Mouse (Mus musculus) embryo, embryonic 10 days (tissue): ENCODE data around the gene Npas2.

Experiments
- DNase-seq: peaks from one replicate; pipeline ENCODE4 v3.0.0-alpha.2; 2015; ENCODE audit warnings: low spot score

Gene Npas2

DNA sequence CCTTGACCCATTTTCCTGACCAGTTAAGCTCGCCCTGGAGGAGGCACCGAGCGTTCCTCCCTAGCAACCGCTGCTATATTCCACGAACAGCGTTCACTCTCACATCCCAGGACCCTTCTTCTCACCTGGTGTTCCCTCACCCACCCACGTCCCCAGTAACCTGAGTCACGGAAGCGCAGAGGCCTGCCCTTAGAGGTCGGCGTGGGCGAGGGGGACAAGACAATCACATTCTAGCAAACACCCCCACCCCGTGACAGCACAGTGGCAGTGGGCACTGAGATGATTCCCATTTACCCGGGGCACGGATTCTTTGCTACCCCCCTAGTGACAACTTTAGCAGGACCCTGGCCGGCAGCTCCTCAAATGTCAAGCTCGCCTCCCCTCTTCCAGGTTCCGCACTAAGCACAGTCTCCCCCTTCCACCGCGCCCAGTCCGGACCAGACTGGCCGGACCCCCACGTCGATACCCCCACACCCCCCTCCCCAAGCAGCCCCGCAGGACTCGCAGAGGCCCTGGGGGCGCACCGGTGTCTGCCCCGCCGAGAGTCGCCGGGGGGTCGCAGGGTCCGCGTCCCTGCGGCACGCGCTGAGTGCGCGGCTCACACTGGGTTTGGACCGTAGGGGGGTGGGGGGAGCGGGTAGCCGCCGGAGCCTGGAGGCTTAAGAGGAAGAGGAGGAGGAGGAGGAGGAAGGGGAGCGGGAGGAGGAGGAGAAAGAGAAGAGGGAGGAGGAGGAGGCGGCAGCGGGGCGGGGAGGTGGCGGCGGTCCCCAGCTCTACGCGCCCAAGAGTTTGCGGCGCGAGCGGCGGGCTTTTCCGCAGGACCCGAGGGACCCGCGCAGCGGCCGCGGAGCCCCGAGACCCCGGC lies at the start of gene Npas2:
Gene Npas2 (plus strand): TSS at position 735 of the 865 bp plus-strand sequence.
- peak; percentile 37 for DNase-seq

DNA sequence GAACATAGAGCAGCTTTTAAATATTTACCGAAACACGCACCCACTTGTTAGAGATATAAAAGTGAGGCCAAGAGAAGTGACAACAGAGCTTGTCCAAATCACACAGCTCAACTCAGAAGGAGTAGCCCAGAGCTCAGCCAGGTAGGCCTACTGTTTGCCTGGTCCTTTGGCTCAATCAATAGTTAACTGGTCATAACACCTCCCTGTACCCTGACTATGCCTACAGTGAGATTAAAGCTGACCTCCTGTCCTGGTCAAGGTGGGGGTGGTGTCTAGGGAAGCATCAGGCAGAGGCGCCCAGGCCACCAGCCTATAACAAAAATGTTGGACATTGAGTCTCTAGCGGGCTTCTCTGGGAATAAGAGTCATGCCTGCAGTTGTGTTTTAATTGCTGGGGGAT lies 36.8 kb upstream of the Npas2 start:
- no peak for DNase-seq

DNA sequence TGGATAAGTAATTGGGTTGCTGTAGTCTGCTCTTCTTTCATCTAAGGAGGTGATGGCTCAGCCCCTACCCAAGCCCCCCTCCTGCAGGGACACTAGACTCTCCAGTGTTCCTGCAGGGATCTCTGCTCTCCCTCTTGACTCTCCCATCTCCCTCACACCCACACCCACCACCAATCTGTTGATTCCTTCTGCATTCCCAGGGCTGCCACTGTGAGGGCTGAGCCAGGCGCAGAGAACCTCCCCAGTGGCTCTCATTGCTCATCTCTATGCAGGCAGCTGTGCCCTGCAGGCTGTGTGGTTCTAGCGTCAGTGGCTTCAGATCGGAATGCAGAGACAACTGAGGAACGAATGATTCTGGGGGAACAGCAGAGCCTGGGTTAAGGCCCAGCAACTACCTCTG lies 33.4 kb upstream of the Npas2 start:
- DNase-seq: no peak

DNA sequence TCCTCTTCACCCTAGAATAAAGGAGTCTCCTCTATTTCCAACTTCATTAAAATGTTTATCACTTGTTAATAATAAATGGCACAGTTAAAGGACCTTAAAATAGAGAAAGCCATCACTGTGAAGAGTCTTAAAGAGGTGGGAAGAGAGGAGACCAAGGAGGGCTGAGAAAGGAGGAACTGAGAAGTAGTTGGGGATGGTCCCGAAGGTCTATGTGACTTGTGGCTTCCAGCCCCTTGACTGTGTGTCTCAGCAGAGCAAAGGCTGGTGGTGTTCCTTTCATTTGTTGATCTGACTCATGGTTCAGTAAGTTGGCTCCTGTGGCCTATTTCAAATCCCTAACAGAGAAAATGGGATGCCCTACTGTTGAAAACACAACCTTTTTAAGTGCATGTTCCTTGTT lies 30.5 kb upstream of the Npas2 start:
- DNase-seq: no peak

DNA sequence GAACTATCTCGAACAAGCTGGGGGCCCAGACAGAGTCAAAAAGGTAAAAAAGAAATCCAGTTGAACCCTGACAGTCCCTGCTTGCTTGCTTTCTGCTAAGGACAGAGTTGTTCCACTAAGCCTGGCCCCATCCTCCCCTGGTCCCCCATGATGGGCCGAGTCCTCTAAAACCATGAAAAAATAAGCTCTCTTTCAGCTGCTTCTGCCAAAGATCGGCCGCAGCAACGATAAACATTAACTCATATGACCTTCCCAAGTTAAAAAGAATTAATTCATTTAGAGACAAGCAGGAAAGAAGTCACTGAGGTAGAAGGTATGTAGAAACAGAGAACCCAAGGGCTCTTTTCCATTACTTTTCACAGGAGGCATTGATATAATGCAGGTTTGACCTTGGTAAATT lies 16.8 kb upstream of the Npas2 start:
- DNase-seq: no peak

DNA sequence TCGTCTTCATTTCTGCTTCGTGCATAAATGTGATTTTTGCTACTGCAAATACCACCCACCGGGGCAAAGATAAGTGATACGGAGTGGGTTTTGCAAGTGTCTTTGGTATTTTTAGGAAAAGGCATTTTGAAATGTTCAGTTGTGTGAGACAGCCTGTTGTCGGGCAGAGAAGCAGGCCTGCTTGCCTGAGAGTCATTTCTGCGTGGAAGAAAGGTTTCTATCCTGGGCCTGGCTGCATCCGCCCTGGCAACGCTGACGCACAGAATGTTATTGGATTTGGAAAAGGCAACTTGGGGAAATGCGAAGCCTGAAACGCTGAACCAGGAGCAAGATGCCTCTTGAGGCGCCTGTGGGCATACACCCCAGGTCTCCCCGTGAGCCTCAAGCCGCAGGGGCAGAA lies 16.3 kb upstream of the Npas2 start:
- no peak for DNase-seq

DNA sequence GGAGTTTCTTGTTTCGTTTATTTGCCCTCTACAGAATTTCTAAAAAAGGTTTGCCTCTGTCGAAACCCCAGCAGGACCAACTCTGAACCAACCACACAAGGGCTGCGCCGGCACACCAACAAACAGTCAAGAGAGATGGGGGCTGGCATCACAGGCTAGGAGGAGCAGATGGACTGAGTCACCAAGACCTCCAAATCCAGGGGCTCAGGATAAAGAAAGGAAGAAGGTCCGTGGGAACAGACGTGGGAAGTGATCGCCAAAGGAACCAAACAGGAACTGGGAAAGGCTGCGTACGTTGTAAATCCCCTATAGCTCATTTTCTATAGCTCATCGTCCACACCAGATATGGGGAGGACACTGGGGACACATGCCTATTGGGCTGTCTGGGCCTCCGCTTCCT lies 13.7 kb upstream of the Npas2 start:
- DNase-seq: no peak

DNA sequence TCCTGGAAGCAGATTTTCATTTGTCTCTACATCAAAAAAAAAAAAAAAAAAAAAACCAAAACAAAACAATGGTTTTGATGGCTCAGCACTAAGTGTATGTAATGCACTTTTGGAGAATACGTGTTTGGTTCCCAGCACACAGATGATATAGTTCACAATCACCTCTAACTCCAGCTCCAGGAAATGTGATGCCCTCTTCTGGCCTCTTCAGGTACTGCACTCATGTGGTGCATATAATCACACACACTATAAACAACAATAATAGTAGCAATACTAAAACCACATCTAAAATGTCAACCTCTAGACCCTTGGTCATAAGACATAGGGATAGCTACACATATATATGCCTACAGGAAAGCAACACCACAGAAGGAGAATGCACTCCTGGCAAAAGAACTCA lies 13.0 kb upstream of the Npas2 start:
- no peak for DNase-seq

DNA sequence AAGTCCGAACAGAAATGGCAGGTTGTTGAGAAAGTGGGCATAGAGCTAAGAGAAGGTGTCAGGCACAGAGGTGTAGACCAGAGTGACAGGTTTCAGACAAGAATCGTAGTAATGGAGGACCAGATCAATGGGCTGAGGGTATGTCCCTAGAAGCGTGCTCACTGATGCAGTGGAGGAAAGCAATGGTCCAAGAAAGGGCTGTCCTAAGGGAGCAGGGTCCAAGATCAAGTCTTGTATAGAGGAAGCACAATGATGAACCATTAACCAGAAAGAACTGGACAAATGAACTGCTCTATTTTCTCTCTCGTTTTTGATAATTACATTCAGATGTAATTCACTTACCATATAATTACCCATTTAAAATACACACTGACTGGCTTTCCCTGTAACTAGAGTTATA lies 11.6 kb upstream of the Npas2 start:
- DNase-seq: no peak

DNA sequence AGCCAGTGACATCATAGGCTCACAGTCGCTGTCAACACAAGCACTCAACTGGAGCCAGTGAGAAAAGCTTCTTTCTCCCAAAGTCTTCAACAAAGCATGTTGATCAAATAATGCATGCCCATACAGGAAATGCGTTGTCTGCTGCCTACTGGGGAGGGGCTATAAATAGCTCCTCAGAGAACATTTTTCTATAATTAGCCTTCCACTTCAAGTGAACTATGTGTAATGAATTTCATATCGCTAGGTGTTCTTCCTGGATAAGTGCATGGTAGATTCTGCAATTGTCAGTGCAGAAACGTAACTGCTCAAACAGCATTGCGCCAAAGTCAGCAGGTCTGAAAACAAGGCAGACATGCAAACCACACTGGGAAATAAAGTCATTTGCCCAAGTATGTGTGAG lies 7.7 kb upstream of the Npas2 start:
- DNase-seq: no peak

DNA sequence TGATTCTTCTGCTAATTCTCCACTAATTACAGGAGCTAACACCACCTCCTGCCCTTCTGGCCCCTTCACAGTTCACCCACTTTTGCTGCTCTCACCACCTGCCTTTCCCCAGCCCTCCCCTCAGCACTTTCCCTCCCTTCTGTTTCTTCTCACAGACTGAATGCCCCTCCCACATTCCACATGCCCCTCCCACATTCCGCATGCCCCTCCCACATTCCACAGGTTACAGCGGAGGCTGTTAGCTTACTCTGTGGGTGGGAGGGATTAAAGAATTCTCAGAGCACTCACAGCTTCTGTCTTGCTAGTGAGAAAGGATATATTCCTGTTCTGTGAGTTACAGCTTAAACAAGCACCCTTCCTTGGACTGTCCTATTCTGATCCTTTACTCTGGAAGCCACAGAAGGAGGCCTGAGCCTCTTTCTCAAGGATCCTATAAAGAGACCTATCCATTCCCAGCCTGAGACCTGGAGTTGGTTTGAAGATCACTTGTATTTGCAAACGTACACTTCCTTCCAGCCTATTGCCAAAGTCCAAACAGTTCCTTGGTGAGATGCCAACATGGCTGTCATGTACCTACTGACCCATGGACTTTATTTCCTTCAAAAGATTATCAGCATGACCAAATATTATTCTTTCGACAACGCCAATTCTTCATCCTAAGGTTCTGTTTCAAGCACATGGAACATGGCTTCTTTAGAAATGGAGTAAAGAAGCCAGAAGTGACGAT lies 6.7 kb upstream of the Npas2 start:
- DNase-seq: peak; percentile 23

DNA sequence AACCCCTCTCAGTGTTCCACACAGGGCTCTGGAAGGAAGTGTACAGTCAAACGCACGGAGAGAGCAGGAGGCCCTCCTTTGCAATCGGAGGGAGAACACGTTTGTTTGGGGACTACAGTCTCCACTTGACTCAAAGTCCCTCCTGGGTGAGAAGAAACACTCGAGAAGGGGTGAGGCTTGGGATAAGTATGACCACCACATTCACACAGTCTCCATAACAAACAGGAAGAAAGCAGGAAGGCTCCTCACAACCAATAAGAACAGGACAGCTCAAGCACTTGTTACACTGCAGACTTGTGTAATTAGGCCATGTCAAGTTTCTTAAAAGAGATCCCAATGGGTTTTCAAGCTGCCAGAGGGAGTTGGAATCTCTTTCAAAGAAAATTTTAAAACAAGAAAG lies 2.4 kb upstream of the Npas2 start:
- no peak for DNase-seq

DNA sequence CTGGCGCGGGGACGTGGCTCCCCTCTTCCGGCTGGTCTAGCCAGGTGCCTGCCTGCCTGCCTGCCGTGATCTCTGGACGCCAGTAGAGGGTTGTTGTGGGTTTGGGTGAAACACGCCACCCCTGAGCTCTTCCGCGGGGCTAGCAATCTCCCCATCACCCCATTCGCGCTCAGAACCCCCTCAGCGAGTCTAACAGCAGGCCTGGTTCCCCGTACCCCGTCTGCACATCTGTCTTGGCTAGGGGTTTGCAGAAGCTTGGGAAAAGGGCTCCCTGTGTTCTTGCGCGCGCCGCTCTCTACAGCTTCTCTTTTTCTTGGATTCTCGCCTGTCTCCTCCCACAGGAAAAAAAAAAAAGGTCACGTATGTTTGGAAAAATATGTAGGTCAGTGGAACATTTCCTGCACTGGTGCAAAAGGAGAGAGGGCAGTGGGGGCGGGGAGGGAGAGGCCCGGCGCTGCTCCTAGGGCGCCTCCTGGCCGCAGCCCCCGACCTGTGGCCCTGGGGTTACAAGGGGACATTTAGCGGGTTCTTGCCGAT lies 1.0 kb upstream of the Npas2 start:
- peak; percentile 31 for DNase-seq

DNA sequence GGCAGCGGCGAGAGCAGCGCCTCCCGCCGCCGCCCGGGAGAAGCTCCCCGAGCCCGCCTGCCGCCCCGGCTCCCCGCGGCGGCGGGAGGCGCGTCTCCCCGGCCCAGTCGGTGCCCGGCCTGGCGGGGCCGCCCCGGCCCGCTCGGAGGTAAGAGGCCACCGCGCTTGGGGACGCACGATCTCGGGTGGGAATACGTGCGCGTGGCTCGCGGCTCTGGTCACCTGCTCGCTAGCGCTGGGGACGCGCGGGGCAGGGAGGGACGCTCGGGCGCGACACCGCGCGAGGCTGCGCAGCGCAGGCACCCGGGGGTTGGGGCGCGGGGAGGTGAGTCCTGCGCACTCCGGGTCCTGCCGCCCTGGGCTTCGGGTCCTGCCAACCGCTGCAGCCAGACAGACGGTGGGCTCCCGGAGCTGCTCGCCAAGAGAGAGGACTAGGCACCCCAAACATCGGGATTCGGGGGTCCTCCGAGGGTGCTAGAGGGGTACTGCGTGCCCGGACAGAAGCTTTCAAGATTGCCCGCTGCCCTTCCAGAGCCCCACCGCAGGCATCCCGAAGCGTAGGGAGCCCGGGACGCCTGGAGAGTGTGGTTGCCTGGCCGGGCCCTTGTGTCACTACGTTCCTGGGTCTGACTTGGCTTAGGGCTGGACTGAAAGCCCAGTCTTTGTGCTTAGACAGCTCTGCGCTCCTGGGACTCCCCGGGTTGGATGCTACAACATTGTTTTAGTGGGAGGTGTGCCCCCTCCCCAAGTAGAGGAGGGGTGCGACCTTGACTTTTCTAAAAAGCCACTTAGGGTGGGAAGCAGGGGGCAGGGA lies 538 bp downstream of the Npas2 start:
- DNase-seq: peak; percentile 37

DNA sequence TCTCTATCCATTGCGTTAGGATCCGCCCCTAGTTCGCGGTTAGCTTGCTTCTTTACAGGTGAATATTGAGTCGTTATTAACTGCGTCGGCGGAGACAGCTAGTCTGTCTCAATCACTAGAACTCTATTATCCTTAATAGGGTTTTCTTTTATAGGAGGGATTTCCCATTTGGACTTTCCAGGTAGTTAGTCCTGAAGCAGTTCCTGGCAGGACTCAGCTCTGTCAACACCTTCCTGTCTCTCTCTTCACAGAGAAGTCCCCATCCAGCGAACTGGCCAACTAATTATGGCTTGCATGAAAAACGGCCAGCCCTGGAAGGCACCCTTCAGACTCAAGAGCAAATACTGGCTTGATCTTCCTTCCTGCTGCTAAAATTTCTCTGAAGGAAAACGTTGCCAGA lies 1.4 kb downstream of the Npas2 start:
- DNase-seq: no peak

DNA sequence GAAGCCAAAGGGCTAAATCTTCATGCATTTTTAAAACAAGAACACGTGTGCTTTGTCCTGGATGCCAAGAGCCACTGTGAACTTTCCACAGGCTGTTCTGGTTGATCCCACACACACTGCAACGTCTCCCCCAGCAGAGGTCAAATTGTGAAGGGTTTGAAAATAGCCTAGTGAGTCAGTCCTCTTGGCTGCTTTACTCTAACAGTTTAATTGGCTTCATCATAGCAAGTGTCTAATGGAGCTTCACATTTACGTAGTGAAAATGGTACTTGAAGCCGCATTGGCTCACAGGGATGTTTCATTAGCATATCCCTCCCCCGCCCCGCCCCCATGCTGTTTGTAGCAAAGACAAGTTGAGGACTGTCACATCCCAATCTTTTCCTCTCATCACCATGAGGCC lies 2.6 kb downstream of the Npas2 start:
- peak; percentile 9 for DNase-seq

DNA sequence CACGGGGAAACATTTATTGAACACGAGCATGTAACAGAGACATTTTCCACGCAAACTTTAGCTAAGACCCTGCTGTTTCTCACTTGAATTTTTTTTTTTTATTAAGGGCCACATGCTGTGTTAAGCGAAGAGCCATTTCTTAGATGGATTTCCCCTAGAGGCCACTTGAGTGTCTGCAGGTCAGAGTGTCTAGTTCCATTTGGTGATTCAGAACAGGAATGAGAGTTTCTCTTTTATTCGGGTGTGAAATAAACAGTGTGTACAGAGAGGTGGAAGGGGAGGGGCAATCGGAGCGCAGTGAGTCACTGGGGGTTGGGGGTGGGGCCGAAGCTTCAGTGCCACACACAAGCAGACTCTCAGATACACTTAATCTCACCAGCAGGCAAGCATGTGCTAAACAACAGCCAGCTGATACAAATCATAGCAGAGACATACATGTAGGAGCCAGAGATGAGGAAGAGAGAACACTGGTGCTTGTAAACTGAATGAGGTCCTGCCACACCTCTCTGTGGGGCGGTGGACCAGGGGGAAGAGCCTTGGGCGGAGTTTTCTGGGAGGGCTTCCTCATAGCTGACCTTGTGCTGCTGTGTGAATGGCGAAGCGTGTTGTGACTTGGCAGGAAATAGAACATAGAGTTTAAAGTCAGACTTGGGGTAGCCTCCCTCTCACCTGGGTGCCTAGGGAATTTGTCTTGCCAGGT lies 3.3 kb downstream of the Npas2 start:
- peak; percentile 14 for DNase-seq

DNA sequence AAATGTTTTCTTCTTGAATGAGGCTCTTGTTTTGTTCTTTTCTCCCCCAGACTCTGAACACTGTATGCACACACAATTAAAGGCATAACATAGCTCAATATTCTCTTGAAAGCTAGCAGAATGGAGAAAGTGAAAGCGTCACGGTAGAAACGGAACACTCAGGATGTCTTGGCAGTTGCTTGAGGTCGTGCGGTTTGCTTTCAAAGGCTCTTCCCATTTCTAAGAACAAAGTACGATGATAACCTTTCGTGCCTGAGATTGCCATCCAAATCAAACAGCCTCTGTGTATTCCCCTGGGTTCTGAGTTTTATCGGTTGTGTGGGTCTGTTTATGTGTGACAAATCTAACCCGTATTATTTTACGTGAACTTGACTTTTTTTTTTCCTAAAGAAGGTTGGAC lies 11.5 kb downstream of the Npas2 start:
- no peak for DNase-seq

DNA sequence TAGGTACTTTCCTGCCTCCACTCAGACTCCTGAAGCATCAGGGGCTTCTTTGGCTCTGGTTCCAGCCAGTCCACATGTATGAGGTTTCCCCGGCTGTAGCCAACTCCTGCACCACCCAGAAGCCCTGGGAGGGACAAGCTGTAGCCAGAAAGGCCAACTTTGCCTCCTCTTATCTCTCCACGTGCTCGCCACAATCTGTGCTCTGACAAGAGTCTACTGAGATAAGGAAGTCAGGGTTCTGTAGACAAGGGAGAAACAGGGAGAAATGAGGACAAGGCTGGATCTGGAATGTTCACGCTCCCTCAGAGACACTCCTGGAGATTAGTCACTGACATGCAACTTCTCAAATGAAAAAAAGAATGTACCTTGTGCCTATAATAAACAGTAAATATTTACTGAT lies 12.2 kb downstream of the Npas2 start:
- DNase-seq: no peak

DNA sequence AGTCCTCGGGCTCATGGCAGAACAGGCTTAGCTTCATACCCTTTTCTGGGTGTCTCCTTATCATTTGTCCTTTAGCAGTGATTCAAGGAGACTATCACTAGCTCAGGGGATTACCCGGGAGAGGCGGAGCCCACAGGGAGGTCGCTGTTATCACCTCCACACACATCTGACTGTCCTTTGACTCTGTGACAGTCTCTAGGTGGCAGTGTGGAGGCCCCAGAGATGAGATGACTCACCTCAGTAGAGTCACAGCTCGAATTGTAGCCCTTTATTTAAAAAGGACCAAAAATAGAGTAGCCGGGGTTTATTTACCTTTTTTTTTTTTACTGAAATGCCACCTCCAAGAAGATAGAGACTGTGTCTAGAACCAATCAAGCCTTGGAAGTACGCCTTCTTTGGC lies 13.4 kb downstream of the Npas2 start:
- DNase-seq: no peak

DNA sequence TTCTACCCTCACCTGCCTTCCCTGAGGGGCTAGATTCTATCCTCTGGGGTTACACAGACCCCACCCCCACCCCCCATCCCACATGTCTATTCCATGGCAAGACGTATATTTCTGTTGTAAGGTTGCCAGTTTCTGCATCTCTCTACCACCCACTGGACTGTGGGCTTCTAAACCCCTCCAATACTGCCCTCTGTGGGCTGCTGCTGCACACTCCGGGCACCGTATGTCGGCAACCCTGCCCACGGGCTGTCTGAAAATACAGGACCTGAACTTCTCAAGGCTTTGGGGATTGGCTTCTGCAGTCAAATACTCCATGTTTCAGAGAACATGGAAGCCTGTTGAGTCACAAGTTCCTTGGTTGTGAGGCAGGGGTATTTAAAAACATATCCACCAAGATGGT lies 17.4 kb downstream of the Npas2 start:
- no peak for DNase-seq

DNA sequence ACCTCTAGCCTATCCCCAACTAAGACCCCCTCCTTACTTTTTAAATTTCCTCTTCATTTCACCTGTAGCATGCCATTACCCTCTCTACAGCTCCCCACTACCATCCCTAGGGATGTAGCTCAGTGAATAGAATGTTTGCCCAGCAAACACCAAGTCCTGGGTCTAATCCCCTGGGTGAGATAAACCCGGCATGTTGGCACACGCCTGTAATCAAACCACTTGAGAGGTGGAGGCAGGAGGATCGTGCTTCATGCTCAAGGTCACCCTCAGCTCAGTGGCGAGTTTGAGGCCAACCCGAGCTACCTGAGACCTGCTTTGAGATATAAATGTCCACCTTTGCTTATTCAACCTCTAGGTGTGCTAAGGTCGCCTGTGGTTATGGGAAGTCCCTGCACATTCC lies 19.5 kb downstream of the Npas2 start:
- DNase-seq: no peak
